ENCODE assay signal across 8 mouse cellular contexts in the genomic region with DNA sequence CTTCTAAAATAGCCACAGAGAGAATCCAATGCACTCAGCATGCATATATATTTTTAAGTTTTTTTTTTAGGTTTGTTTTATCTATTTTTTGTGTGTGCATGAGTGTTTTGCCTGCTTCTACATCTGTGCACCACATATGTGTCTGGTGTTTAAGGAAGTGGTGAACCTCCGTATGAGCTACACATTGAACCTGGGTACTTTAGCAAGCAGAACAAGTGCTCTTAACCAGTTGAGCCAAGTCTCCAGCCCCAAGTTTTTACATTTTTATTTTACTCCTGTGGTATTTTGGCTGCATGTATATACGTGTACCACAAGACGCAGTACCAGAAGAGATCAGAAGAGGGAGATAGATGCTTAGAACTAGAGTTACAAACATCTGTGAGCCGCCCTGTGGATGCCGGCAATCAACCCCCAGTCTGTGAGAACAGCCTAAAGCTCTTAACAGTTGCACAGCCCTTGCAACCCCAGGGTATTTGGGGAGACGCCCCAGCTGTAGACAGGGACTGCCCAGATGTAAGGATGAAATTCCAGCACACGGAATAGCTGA. TPM values are rescaled to one million over a fixed set of nuclear protein-coding genes. Genes with fewer than 3 reads are reported as not detected.
DNase-seq lines count a peak whose midpoint lies in the region; ATAC-seq and TF ChIP-seq lines count a peak whose summit lies in the region.

No protein-coding gene starts in this region.

- no peak overlapping the region for H3K27ac ChIP-seq in midbrain, embryonic 11.5 days (ENCODE audit: low read depth, low read length)
- no peak overlapping the region for H3K27ac ChIP-seq in midbrain, embryonic 10.5 days (replicated peaks)
- H3K27ac ChIP-seq in bone marrow macrophage, adult 2 months (ENCODE audit: insufficient read depth, low read depth, low read length) = peak overlapping the region; percentile 87
- H3K27ac ChIP-seq in heart, adult 2 months = peak overlapping the region; percentile 75
- no peak overlapping the region for H3K27ac ChIP-seq in kidney, postnatal 0 days

- no peak for TF ChIP-seq CTCF in bone marrow macrophage, adult 2 months (IDR thresholded peaks at IDR 0.05; ENCODE audit: low read depth, low read length)
- peak; percentile 75 for TF ChIP-seq CTCF in heart, adult 2 months (IDR thresholded peaks at IDR 0.05)
- TF ChIP-seq CTCF in kidney, postnatal 0 days (IDR thresholded peaks at IDR 0.05; ENCODE audit: low read depth) = peak; percentile 76

- no peaks in the 10 kb centered on the region for H3K36me3 ChIP-seq in midbrain, embryonic 11.5 days (ENCODE audit: control insufficient read depth, insufficient read depth, low read length)
- no peaks in the 10 kb centered on the region for H3K36me3 ChIP-seq in midbrain, embryonic 10.5 days
- no peaks in the 10 kb centered on the region for H3K36me3 ChIP-seq in heart, adult 2 months (ENCODE audit: control insufficient read depth, insufficient read depth, low read length)
- no peaks in the 10 kb centered on the region for H3K36me3 ChIP-seq in kidney, postnatal 0 days (ENCODE audit: insufficient read depth, low read length)
- H3K36me3 ChIP-seq in megakaryocyte, embryonic 14.5 days (replicated peaks; ENCODE audit: low read length) = peaks cover 5% of the 10 kb centered on the region

- no peaks in the 10 kb centered on the region for H3K79me2 ChIP-seq in heart, adult 2 months (replicated peaks; ENCODE audit: control insufficient read depth, insufficient read depth, low read length)

- TF ChIP-seq POLR2A in bone marrow macrophage, adult 2 months (IDR thresholded peaks at IDR 0.05; ENCODE audit: borderline replicate concordance, low read depth, low read length) = no peak
- no peak for TF ChIP-seq POLR2A in heart, adult 2 months (IDR thresholded peaks at IDR 0.05; ENCODE audit: insufficient read depth, low read depth, low read length)

- no peaks in the 10 kb centered on the region; the same call in 1 of the 2 replicates for H3K9me3 ChIP-seq in midbrain, embryonic 11.5 days (ENCODE audit: control insufficient read depth, low read length)
- H3K9me3 ChIP-seq in midbrain, embryonic 10.5 days (replicated peaks) = peaks cover 10% of the 10 kb centered on the region
- no peaks in the 10 kb centered on the region for H3K9me3 ChIP-seq in kidney, postnatal 0 days (replicated peaks; ENCODE audit: low read length)
- H3K9me3 ChIP-seq in megakaryocyte, embryonic 14.5 days = peaks cover 6% of the 10 kb centered on the region; the same call in 1 of the 2 replicates

- H3K9ac ChIP-seq in midbrain, embryonic 11.5 days (ENCODE audit: low read length) = no peak overlapping the region
- H3K9ac ChIP-seq in heart, adult 2 months (ENCODE audit: low read depth, low read length) = no peak overlapping the region
- H3K9ac ChIP-seq in kidney, postnatal 0 days (ENCODE audit: low read depth, low read length) = no peak overlapping the region

- no peak overlapping the region for H3K4me2 ChIP-seq in midbrain, embryonic 11.5 days
- no peak overlapping the region for H3K4me2 ChIP-seq in kidney, postnatal 0 days (ENCODE audit: low read length)

- TF ChIP-seq EP300 in heart, adult 2 months (IDR thresholded peaks at IDR 0.05; ENCODE audit: insufficient read depth, low read depth, low read length) = no peak

- 0 out of 2 replicates have a peak, but pooled peaks have one; percentile 25 for ATAC-seq in midbrain, embryonic 11.5 days (ENCODE audit: low FRiP score)
- ATAC-seq in kidney, postnatal 0 days (replicated peaks; ENCODE audit: low FRiP score, low read depth) = peak; percentile 5; the same call in 1 of the 2 replicates

- no peak overlapping the region for H3K4me3 ChIP-seq in midbrain, embryonic 11.5 days (ENCODE audit: low read depth, low read length)
- no peak overlapping the region for H3K4me3 ChIP-seq in midbrain, embryonic 10.5 days
- H3K4me3 ChIP-seq in bone marrow macrophage, adult 2 months (ENCODE audit: insufficient read depth, low read length) = no peak overlapping the region
- H3K4me3 ChIP-seq in heart, adult 2 months = no peak overlapping the region
- no peak overlapping the region for H3K4me3 ChIP-seq in kidney, postnatal 0 days (replicated peaks; ENCODE audit: low read depth, low read length)
- peak overlapping the region; percentile 92 for H3K4me3 ChIP-seq in megakaryocyte, embryonic 14.5 days (replicated peaks)

- 16% methylated on average over 7 of the region's 7 CpGs for WGBS in midbrain, embryonic 11.5 days
- WGBS in midbrain, embryonic 10.5 days = 17% methylated on average over 7 of the region's 7 CpGs
- WGBS in heart, adult 2 months = 18% methylated on average over 7 of the region's 7 CpGs
- 18% methylated on average over 7 of the region's 7 CpGs for WGBS in kidney, postnatal 0 days

- peaks cover 4% of the 10 kb centered on the region; the same call in 1 of the 2 replicates for H3K4me1 ChIP-seq in midbrain, embryonic 11.5 days (ENCODE audit: control insufficient read depth, insufficient read depth, low read length)
- peaks cover 21% of the 10 kb centered on the region for H3K4me1 ChIP-seq in midbrain, embryonic 10.5 days
- H3K4me1 ChIP-seq in bone marrow macrophage, adult 2 months (ENCODE audit: control insufficient read depth, insufficient read depth, low read length) = peaks cover 10% of the 10 kb centered on the region; the same call in 1 of the 2 replicates
- peaks cover 4% of the 10 kb centered on the region; the same call in 1 of the 2 replicates for H3K4me1 ChIP-seq in heart, adult 2 months (ENCODE audit: control insufficient read depth, insufficient read depth, low read length)
- peaks cover 4% of the 10 kb centered on the region; the same call in 1 of the 2 replicates for H3K4me1 ChIP-seq in kidney, postnatal 0 days (replicated peaks; ENCODE audit: insufficient read depth, low read length)
- peaks cover 37% of the 10 kb centered on the region for H3K4me1 ChIP-seq in megakaryocyte, embryonic 14.5 days

- no peaks in the 10 kb centered on the region; the same call in 1 of the 2 replicates for H3K27me3 ChIP-seq in midbrain, embryonic 11.5 days (ENCODE audit: control insufficient read depth, insufficient read depth, low read length)
- peaks cover 35% of the 10 kb centered on the region for H3K27me3 ChIP-seq in midbrain, embryonic 10.5 days (ENCODE audit: low read depth, poor library complexity, severe bottlenecking)
- H3K27me3 ChIP-seq in heart, adult 2 months (ENCODE audit: control insufficient read depth, insufficient read depth, low read length) = no peaks in the 10 kb centered on the region
- H3K27me3 ChIP-seq in kidney, postnatal 0 days (ENCODE audit: insufficient read depth, low read length) = no peaks in the 10 kb centered on the region
- peaks cover 2% of the 10 kb centered on the region for H3K27me3 ChIP-seq in megakaryocyte, embryonic 14.5 days (replicated peaks)

- no peak for DNase-seq in midbrain, embryonic 11.5 days (ENCODE audit: low spot score, missing footprints)
- no peak for DNase-seq in midbrain, embryonic 10.5 days (ENCODE audit: low spot score)
- no peak for DNase-seq in heart, adult 2 months
- DNase-seq in kidney, postnatal 0 days (ENCODE audit: low spot score) = peak; percentile 90
- no peak for DNase-seq in adrenal gland, postnatal 4 days (ENCODE audit: low spot score in 2 of 2)
- DNase-seq in gastrocnemius, postnatal 4 days (ENCODE audit: low spot score in 2 of 2) = no peak

- intact Hi-C loops in heart, adult 2 months (cut with DNase I) = loop anchor here (2.0 to 5.0 kb wide), 4 partner anchors 69 to 135 kb away; partner anchors contain the start of genes Ap1m2 and Cdkn2d

RNA-seq across cellular contexts. Expression of gene Keap1, which starts 17.7 kb away (rescaled TPM):
- polyA plus RNA-seq in midbrain, embryonic 11.5 days (2014; fragmentation: Nextera tagmentation; extraction: Ambion mirVana) = 20.0 and 26.3 TPM in 2 replicates
- polyA plus RNA-seq in midbrain, embryonic 10.5 days (2016; fragmentation: Nextera tagmentation; extraction: Ambion mirVana) = 47.1 and 50.8 TPM in 2 replicates
- polyA plus RNA-seq in bone marrow macrophage, adult 2 months (2012; ENCODE audit: insufficient read depth, insufficient read length, missing spikeins) = 34.9 and 36.4 TPM in 2 replicates
- 10 to 100 TPM; 37.6 to 47.2 TPM for total RNA-seq in heart, adult 2 months (2021)
- polyA plus RNA-seq in heart, adult 2 months (2012; rRNA removed) = 40.4 and 46.0 TPM in 2 replicates
- 49.3 and 50.8 TPM in 2 replicates for polyA plus RNA-seq in kidney, postnatal 0 days (2015; fragmentation: Nextera tagmentation; extraction: Ambion mirVana)
- polyA plus RNA-seq in megakaryocyte, embryonic 14.5 days (2012; ENCODE audit: insufficient read depth, low replicate concordance) = 47.4 and 49.4 TPM in 2 replicates
- 10 to 100 TPM; 46.6 to 50.8 TPM for total RNA-seq in adrenal gland, postnatal 4 days (2021)
- total RNA-seq in gastrocnemius, postnatal 4 days (2021) = 10 to 100 TPM; 52.2 to 55.0 TPM

RNA-seq across cellular contexts. Expression of gene S1pr5, which starts 26.8 kb away (rescaled TPM):
- polyA plus RNA-seq in midbrain, embryonic 11.5 days (2014; fragmentation: Nextera tagmentation; extraction: Ambion mirVana) = 0.19 and 0.21 TPM in 2 replicates
- polyA plus RNA-seq in midbrain, embryonic 10.5 days (2016; fragmentation: Nextera tagmentation; extraction: Ambion mirVana) = 0.10 and 0.11 TPM in 2 replicates
- not detected in 2 replicates for polyA plus RNA-seq in bone marrow macrophage, adult 2 months (2012; ENCODE audit: insufficient read depth, insufficient read length, missing spikeins)
- 1 to 10 TPM; 1.2 to 1.3 TPM for total RNA-seq in heart, adult 2 months (2021)
- polyA plus RNA-seq in heart, adult 2 months (2012; rRNA removed) = 0.73 and 1.5 TPM in 2 replicates
- polyA plus RNA-seq in kidney, postnatal 0 days (2015; fragmentation: Nextera tagmentation; extraction: Ambion mirVana) = 0.11 TPM in 1 of 2 replicates, not detected in the other
- not detected in 2 replicates for polyA plus RNA-seq in megakaryocyte, embryonic 14.5 days (2012; ENCODE audit: insufficient read depth, low replicate concordance)
- total RNA-seq in adrenal gland, postnatal 4 days (2021) = under 1 TPM; 0.20 to 0.28 TPM
- total RNA-seq in gastrocnemius, postnatal 4 days (2021) = under 1 TPM; 0.26 to 0.32 TPM

RNA-seq across cellular contexts. Expression of gene Atg4d, which starts 43.6 kb away (rescaled TPM):
- 37.2 and 45.8 TPM in 2 replicates for polyA plus RNA-seq in midbrain, embryonic 11.5 days (2014; fragmentation: Nextera tagmentation; extraction: Ambion mirVana)
- 48.6 and 49.9 TPM in 2 replicates for polyA plus RNA-seq in midbrain, embryonic 10.5 days (2016; fragmentation: Nextera tagmentation; extraction: Ambion mirVana)
- polyA plus RNA-seq in bone marrow macrophage, adult 2 months (2012; ENCODE audit: insufficient read depth, insufficient read length, missing spikeins) = 10.8 and 11.8 TPM in 2 replicates
- total RNA-seq in heart, adult 2 months (2021) = 100 to 1,000 TPM in 1 of 2 experiments, 10 to 100 TPM in 1; 88.7 to 100 TPM
- 60.8 and 72.6 TPM in 2 replicates for polyA plus RNA-seq in heart, adult 2 months (2012; rRNA removed)
- polyA plus RNA-seq in kidney, postnatal 0 days (2015; fragmentation: Nextera tagmentation; extraction: Ambion mirVana) = 51.7 and 52.9 TPM in 2 replicates
- 53.1 and 67.2 TPM in 2 replicates for polyA plus RNA-seq in megakaryocyte, embryonic 14.5 days (2012; ENCODE audit: insufficient read depth, low replicate concordance)
- 10 to 100 TPM; 33.4 to 38.7 TPM for total RNA-seq in adrenal gland, postnatal 4 days (2021)
- 10 to 100 TPM; 28.0 to 30.0 TPM for total RNA-seq in gastrocnemius, postnatal 4 days (2021)

RNA-seq across cellular contexts. Expression of gene Pde4a, which starts 55.9 kb away (rescaled TPM):
- 5.0 and 6.5 TPM in 2 replicates for polyA plus RNA-seq in midbrain, embryonic 11.5 days (2014; fragmentation: Nextera tagmentation; extraction: Ambion mirVana)
- polyA plus RNA-seq in midbrain, embryonic 10.5 days (2016; fragmentation: Nextera tagmentation; extraction: Ambion mirVana) = 3.8 and 5.0 TPM in 2 replicates
- 13.2 and 14.2 TPM in 2 replicates for polyA plus RNA-seq in bone marrow macrophage, adult 2 months (2012; ENCODE audit: insufficient read depth, insufficient read length, missing spikeins)
- 10 to 100 TPM; 58.9 to 60.0 TPM for total RNA-seq in heart, adult 2 months (2021)
- polyA plus RNA-seq in heart, adult 2 months (2012; rRNA removed) = 57.2 and 68.9 TPM in 2 replicates
- 8.2 and 8.3 TPM in 2 replicates for polyA plus RNA-seq in kidney, postnatal 0 days (2015; fragmentation: Nextera tagmentation; extraction: Ambion mirVana)
- polyA plus RNA-seq in megakaryocyte, embryonic 14.5 days (2012; ENCODE audit: insufficient read depth, low replicate concordance) = 8.2 and 26.2 TPM in 2 replicates
- 10 to 100 TPM in 1 of 2 experiments, 1 to 10 TPM in 1; 9.7 to 10.6 TPM for total RNA-seq in adrenal gland, postnatal 4 days (2021)
- 10 to 100 TPM; 11.6 to 13.8 TPM for total RNA-seq in gastrocnemius, postnatal 4 days (2021)

Comparison
In these comparisons a context has a peak if more than half of its experiments do, and no peak if none do; other contexts are left out.
1. H3K27ac ChIP-seq: peak in bone marrow macrophage, adult 2 months (single experiment) and heart, adult 2 months (single experiment); none in midbrain, embryonic 11.5 days (single experiment), midbrain, embryonic 10.5 days (single experiment) and kidney, postnatal 0 days (single experiment).